Mouse (Mus musculus): ENCODE data around the gene Hmgcr.

GRCm38 (mm10) chr13:96673817-96674216 is 3.1 kb upstream of the Hmgcr start:
- TF ChIP-seq EP300 (IDR thresholded peaks at IDR 0.05; ENCODE audit: low read depth) (no peak), CTCF (IDR thresholded peaks at IDR 0.05; ENCODE audit: low read depth) (no peak)
